Mouse (Mus musculus) urinary bladder, adult 2 months (tissue): ENCODE data around the gene Rnaset2b. TPM values are rescaled to one million over a fixed set of nuclear protein-coding genes. Genes with fewer than 3 reads are reported as not detected.
"Not testable (repeated sequence)": the region's sequence is repeated elsewhere in the genome, so short reads cannot be mapped to it uniquely, and the experiment has no call there.

Source experiments
- DNase-seq: peaks from one replicate; pipeline ENCODE4 v3.0.0; 2022; ENCODE audit warnings: low spot score
- polyA plus RNA-seq: library from polyadenylated mRNA; depleted of rRNA; stranded (reverse); fragments of >200 nt; gene quantifications from 2 replicates; pipeline ENCODE4 v1.2.3, GENCODE M21; 2012; rRNA removed

The Rnaset2b gene
- polyA plus RNA-seq, result 266 TPM in 2 replicates

DNA sequence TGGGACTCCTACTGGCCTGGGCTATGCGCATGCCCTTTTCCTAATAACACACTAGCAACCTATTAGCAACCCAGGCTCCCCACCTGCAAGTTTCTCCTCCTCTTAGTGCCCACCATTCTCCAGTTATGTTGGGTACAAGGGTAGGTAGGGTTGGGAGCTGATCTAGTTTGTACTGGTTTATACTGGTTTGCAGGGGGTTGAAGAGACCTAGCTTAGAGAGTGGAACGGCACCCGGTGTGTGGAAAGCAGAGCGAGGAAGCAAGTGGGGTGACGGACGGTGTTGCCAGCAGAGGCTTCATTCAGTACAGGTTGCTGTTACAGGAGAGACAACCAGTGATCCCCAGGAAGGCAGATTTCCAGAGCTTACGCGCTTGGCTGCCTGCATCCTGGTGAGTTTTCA is at the start of gene Rnaset2b:
Gene Rnaset2b (plus strand): TSS at position 301 of the 400 bp plus-strand sequence.
- not testable (repeated sequence) for DNase-seq

DNA sequence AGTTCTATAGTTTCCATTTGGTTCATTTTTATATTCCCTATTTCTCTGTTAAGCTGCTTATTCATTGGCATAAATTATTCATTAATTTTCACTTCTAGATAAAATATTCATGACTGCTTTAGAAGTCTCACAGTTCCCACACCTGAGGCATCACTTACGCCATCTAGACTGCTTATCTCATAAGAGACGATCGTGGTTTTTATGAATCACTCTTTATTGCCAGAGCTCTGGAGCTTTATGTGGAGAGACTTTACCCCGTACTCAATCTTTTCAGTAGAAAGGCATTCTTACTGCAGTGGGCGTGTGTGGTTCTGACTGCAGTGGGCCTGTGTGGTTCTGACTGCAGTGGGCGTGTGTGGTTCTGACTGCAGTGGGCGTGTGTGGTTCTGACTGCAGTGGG is 38.8 kb upstream of the Rnaset2b start:
- not testable (repeated sequence) for DNase-seq

DNA sequence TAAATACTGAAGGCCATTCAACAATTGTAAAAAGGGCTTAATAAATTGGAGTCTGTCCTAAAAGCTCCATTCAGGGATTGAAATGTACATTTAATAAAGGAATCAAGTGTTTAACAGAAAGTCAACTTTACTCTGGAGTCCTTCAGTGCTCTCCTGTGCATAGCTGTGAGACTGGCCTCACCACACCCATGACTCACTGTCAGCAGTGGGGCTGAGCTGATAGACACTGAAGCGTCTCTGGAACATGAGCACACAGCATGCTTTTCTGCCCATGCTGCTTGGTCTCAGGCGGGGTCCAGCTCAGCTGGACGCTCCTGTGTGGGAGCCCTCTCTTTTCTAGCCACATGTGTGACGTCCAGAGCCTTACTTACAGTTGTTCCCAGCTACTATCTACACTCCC is 27.9 kb upstream of the Rnaset2b start:
- DNase-seq, result not testable (repeated sequence)

DNA sequence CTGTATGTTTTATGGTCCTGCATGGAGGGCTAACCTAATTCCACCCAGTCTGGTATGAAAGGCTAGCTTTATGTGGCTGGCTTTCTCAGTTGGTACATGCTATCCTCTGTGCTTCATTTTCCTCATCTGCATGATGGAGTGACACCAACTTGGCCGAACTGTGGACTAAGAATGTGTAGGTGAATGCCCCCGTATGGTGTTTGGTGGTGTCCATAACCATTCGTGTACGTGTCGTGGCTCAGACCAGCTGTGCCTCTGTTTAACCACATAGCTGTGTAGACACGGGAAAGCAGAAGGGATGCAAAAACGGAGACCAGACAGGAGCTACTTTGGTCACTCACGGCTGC is 22.8 kb upstream of the Rnaset2b start:
- DNase-seq, result not testable (repeated sequence)

DNA sequence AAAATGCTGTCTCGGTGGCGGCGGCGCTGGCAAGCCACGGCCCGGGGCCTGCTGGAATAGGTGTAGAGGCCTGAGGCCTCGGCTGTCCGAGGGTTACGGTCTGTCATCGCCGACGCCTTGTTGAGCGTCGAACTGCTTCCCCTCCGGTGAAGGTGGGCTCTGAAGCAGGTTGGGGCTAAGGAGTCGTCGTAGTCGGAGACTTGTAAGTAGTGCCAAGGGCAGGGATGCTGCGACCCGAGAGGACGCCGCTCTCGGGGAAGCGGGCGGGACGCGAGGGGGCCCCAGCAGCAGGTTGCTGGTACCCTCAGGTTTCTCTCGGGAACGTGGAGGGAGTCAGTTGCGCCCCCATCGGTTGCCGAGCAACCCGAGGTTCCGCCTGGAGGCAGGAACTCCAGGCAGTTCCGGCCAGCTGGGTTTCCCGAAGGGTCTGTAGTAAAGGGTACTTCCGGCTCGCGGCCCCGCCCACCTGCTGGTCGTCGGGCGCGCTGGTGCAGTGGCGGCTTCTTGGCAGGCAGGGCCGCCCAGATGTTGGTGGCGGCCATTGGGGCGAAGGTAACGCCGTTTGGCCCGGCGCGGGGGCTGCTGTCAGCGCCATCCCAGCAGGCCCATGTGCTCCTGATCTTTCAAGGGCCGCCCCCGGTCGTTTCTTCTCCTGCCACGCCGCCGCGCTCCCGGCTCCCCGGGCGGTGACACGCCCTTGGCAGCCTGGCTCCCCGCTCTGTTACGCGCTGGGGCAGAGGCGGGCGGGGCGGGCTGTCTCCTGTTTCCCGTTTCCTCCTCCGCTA is 22.3 kb upstream of the Rnaset2b start, which contains the start of gene Rsph3b:
Gene Rsph3b (minus strand): TSS at position 699 of the 785 bp plus-strand sequence.
- DNase-seq, result peak; percentile 86

DNA sequence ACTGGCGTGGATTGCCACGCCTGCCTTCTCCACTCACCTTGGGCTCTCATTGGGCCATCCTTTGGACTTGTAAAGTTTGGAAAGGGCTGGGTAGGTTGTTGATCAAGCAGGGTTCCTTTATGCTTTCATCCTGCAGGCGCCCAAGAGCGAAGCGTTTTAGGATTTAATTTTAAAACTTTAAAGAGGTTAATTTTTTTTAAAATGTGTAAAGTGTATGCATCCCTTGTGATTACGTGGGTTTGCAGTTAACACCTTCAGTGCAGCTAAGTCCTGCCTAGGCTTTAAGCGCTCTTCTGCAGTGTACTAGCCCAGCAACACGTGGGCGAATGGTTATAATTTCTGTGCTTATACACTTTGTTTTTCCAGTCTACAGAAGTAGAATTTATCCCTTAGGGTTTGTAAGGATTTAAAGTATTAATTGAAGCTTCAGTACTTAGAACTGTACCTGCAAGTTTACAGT is 21.6 kb upstream of the Rnaset2b start:
- not testable (repeated sequence) for DNase-seq

DNA sequence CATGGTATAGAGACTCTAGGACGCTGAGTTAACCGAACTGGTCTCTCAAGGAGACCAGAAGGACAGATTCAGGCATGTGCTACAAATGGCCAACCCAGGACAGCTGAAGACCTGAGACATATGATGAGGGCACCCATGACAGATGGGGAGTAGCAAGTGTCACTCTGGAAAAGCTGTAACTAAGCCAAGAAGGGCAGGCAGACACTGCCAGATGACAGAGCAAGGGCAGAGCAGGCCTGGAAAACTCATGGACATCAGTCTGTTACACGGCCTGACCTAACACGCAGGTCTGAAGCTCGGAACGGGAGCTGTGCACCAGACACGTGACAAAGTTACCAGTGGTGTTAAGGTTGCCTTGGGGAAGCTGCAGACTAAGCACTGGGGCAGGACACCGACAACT is 11.6 kb upstream of the Rnaset2b start:
- DNase-seq, result not testable (repeated sequence)

DNA sequence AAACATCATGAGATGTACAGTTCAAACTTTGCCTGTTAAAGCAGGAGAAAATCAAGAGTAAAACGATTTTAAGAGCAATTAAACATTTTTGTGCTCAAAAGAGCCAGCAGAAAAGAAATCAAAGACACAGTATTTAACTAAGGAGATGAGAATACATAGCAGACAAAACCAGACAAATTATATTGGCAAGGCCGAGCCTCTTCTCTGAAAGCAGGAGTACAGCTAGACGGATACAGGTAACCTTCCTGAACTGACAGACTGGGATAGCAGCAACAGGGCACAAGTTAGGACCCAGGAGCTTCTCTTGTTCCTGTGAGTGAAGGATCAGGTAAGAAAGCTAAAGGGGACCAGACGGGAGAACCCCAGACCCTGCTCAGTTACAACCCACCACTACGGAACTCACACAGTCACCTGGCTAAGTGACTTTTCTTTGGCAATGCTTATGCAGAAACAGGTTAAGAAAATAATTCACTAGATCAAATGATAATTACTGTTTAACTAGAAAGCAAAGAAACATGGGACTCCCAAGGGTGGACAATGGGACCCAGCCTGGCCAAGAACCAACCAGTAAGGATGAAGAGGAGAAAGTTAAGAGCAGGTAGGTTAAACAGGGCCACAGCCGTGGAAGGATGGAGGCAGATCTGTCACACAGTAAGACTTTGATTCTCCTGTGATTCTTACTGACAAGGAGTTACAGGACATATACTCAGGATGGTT is 10.7 kb upstream of the Rnaset2b start:
- not testable (repeated sequence) for DNase-seq

DNA sequence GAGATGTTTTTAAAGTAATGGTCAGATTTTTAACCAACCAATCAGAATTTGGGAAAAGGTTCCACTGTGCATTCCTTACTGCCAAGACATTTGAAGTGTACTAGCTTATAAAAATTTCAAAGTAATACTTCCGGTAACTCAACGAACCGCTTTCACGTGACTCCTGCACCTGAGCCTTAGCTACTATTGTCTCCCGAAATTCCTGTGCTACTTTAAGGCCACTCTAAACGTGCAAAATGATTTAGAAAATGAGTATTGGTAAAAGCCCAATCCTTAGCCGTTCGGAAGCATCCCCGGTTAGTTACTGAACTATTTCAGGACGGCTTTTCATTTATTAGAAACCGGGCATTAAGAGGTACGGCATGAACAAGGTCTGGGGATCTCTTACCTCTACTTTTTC is 10.1 kb upstream of the Rnaset2b start:
- DNase-seq, result not testable (repeated sequence)

DNA sequence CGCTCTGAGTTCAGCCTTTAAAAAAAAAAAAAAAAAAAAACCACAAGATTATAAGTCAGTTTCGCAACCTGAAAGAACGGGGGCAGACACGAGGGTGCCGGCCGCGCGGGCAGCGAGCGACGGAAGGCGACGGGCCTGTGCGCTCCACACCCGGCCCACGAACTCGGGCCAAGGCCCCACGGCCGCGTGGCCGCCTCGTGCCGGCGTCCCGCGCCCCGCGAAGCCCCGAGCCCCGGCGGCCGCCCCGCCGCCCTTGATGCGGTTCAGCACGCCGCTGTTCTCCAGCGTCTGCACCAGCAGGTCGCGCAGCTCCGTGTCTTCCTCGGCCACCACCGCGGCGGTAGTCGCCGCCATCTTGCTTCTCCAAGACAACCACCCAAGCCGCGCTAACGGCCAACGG is 9.7 kb upstream of the Rnaset2b start, which contains the start of gene Tagap1:
Gene Tagap1 (minus strand): TSS at position 381 of the 400 bp plus-strand sequence.
- DNase-seq, result peak; percentile 60

DNA sequence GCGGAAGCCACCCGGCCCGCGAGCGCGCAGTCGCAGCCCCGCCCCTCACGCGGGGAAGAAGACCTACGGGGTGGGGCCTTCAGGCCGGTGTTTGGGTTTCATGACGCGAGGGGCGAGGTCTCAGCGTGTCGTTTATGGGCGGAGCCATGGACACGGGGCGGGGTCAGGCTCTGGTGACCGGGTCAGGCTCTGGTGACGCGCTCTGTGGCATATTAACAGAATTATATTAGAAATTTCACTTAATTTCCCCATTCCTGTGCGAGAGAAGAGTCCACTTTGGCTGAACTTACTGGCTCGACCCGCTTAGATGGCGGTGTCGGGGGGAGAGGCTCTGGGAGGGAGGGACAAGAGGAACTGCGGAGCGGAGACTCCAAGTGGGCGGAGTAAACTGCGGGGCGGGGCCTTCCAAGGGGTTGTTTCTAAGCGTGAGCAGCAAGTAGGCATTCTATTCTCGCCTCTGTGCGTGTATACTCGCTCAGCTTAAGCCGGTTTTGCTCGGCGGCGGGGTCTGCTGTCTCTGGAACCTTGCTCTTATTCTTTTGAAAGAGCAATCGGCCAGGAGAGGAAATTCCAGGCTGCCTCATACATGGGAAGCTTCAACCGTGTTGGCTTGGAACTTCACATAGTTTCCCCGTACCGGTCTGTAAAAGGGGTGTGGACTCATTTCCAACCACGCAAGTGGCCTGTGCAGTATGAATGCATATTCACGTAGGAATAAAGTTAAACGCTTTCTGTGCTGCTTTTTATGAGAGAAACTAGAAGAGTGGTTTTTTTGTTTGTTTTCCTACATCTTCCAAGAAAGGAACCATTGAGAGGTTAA is 9.0 kb upstream of the Rnaset2b start:
- DNase-seq, result not testable (repeated sequence)

DNA sequence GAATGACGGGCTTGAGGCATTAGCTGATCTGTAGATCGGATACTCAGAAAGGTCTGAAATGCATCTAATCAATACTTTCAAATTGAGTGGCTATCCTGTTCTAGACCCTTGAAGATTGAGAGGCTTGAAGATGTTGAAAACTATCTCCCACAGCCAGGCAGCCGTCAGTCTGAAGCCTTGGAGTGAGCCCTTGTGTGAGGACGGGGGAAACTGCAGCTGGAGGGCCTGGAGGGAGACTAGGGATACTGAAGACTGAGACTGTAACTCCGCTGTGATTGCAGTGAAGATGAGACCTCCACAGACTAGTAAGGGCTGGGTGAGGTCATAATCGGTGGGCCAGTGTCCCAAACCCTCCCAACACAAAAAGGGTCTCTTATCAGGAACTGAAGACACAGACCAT is 8.1 kb upstream of the Rnaset2b start:
- not testable (repeated sequence) for DNase-seq

DNA sequence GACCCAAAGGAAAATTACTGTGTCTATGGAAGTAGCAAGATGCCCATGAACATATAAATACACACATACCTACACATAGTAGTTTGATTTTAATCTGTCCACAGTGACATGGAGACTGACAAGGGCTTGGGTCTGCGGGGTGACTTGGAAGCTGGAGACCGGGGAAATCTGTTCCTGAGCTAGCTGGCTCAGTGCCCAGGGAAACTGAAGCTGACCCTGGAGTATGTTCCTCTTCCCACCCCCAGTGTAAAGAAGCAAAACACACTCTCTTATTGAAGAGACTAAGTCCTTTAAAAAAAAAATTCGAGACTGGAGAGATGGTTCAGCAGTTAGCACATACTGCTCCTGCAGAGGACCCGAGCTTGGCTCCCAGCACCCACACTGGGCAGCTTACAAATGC is 7.5 kb upstream of the Rnaset2b start:
- not testable (repeated sequence) for DNase-seq

DNA sequence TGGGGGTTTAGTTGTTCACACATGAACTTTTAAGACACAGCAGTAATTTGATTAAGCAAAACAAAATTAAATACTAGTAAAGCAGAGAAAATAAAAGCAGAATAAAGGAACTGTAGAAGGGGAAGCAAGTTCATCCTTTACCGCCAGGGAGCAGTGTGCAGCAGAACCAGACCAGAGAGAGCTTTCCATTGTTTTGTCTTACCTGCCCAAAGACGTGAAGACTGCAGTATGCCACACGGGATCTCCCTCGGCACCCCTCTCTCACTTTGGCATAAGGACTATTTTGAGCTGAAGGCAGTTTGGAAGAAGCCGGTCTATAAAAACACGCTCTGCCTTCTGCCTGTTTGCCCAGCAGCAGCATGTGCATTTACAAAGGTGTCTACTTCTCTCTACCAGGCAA is 5.1 kb upstream of the Rnaset2b start:
- not testable (repeated sequence) for DNase-seq

DNA sequence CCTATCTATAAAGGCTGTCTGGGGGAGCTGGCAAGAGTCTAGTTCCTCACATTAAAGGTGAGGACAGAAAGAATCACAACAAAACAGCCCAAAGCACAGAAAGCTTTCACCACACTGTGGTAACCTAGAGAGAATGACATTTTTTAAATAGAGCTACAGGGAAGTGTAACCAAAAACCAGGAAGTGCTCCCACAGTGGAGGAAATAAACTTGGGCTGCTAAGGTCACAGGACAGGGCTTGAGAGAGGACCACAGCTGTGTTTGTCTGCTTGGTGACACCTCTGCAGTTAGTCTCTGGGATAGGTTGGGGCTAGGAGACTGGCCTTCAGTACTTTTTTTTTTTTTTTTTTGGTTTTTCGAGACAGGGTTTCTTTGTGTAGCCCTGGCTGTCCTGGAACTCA is 2.8 kb upstream of the Rnaset2b start:
- DNase-seq, result not testable (repeated sequence)

DNA sequence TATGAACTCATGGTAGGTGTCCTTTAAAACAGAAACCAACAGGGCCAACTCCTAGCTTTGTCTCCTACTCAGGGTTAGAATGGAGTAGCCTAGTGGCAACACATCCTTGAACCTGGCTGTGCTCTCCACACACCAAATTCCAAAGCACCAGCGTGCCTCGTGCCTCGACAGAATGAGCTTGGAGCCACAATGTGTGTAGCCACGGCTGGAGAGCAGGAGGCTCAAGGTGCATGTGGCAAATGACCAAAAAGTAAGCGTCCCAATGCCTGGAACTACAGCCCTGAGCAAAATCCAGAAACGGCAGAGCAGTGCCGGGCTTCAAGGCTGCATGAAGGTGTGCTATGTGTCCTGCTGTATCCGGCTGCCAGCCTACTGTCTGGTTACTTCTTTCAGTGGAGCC is 804 bp downstream of the Rnaset2b start:
- DNase-seq, result not testable (repeated sequence)

DNA sequence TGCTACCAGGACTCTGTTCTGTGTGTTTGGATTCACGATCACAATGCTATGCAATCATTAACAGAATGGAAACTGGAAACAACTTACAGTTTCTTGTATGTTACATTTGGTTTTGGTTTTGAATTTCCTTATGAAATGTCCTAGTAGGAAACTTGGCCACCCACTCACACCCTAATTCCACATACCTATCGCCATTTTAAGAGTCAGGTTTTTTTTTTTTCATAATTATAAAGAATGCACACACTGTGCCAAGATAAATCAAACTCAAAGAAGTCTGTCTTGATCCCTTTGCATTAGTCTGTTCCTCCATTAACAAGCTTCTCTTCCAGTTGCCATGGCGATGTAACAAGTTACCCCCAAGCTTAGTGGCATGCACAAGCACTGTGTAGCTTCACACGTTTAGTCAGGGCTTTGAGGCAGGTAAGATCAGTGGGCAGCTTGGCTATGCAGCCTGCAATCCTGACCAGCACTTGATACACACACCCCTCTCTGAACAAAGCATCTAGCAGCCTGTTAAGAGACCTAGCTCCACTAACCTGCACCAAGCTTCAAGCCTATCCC is 2.5 kb downstream of the Rnaset2b start:
- DNase-seq, result not testable (repeated sequence)

DNA sequence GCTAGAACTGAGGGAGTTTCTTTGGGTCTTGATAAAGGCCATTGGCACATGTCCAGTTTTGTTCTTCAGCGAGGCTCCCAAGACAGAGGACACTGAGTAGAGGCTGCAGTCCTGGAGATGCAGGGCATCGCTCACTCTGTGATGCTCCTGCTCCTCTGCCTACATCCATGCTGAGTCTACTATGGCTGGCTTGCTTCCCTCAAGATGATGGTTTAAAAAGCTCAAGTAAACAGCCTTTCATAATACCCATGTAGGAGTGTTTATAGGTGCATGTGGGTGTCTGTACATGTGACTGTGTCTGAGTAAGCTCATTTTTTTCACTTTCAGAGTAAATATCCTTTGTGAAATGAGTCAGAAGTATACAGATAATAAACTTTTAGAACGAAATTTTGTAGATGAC is 4.6 kb downstream of the Rnaset2b start:
- DNase-seq, result not testable (repeated sequence)

DNA sequence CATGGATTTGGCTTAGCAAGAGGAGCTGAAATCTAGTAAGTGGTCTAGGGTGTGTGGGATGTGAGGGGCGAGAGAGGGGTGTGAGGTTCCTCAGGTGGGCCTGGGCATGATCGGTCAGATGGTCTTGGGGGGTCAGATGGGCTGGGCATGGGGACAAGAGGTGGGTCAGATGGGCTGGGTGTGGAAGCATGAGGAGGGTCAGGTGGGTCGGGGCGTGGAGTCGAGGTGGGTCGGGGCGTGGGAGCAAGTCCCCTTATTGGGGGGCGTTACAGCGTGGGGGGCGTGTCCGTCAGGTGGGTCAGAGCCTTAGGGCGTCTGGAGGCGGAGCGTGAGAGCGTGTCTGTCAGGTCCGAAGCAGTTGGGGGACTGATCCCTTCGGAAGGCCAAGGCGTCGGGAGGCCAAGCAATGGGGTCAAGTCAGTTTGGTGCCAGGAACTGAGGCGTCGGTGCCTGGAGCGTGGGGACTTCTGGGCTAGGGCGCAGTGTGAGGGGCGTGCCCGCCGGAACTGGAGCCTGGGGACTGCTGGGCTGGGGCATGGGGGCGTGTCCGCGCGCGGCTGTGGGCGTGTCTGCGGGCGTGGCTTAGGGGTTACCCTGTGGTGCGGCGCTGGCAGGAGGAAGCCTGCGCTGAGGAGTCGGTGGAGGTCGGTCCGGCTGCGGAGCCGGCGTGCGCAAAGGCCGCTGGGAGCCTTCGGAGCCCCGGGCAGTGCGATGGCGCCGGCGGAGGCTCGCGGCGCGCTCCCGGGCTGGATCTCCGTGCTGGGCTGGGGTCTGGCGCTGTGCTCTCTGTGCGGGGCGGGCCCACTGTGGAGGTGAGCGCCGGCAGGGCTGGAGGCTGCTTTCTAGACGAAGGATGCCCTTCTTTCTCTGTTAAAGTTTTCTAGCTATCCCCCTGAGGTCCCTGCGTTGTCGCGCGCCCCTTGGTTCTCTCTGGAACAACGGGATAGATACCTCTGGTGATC is 8.1 kb downstream of the Rnaset2b start, which contains the start of gene Gm49721:
Gene Gm49721 (plus strand): TSS at position 618 of the 962 bp plus-strand sequence.
- DNase-seq, result peak; percentile 67

DNA sequence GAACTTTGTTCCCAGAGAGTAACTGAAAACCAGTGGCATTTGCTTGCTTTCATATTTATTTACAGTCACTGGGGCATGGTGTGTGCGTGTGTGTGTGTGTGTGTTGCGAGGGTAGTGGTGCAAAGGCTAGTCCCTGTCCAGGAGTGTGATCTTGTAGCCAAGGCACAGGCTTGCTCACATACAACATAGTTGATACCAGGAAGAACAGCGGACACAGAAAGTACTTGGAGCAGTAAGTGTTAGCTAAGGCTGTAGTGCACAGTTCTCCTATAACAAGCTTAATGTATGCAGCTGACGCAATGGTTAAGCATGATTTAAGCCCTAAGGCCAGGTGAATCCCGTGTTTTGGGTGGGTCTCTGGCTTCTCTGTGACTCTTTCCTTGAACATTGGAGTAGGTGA is 8.9 kb downstream of the Rnaset2b start:
- DNase-seq, result not testable (repeated sequence)
